ENCODE assay signal across 10 mouse cellular contexts in genomic region chr9:103090116-103090875, GRCm38 (mm10). TPM values are rescaled to one million over a fixed set of nuclear protein-coding genes. Genes with fewer than 3 reads are reported as not detected.
A peak's percentile ranks its signal among the peaks of the same experiment; 100 is the strongest.
DNase-seq lines count a peak whose midpoint lies in the region; ATAC-seq lines count a peak whose summit lies in the region.
"Had no signal": no experiment of that assay in that cellular context is flagged by ENCODE, and none has a peak within 500 bp of the region (broad histone marks: within the 10 kb centered on the region; RNA-seq: fewer than 3 reads in every experiment).

No protein-coding gene starts in this region.

- peak overlapping the region; percentile 34 for H3K4me2 ChIP-seq in intestine, embryonic 16.5 days (ENCODE audit: low read depth, low read length)
- peak overlapping the region; percentile 31 for H3K4me2 ChIP-seq in liver, embryonic 15.5 days
- H3K4me2 ChIP-seq in midbrain, embryonic 14.5 days (ENCODE audit: low read length): no peak overlapping the region
- H3K4me2 ChIP-seq: heart, embryonic 15.5 days; limb, embryonic 13.5 days had no signal

- H3K27me3 ChIP-seq in intestine, embryonic 16.5 days (replicated peaks; ENCODE audit: control insufficient read depth, insufficient read depth, low read length): no peaks in the 10 kb centered on the region
- H3K27me3 ChIP-seq in liver, embryonic 15.5 days: no peaks in the 10 kb centered on the region; the same call in none of the 2 replicates
- no peaks in the 10 kb centered on the region for H3K27me3 ChIP-seq in midbrain, embryonic 14.5 days (ENCODE audit: control insufficient read depth, insufficient read depth, low read length)
- H3K27me3 ChIP-seq: limb, embryonic 13.5 days had no signal

- H3K4me1 ChIP-seq in intestine, embryonic 16.5 days (ENCODE audit: control insufficient read depth, insufficient read depth, low read length): peaks cover 16% of the 10 kb centered on the region
- peaks cover 25% of the 10 kb centered on the region for H3K4me1 ChIP-seq in liver, embryonic 15.5 days (replicated peaks)
- no peaks in the 10 kb centered on the region for H3K4me1 ChIP-seq in midbrain, embryonic 14.5 days (ENCODE audit: control insufficient read depth, insufficient read depth, low read length)

- 43% methylated on average over 9 of the region's 9 CpGs for WGBS in intestine, embryonic 16.5 days
- 34% methylated on average over 9 of the region's 9 CpGs for WGBS in liver, embryonic 15.5 days (ENCODE audit: insufficient replicate concordance)
- WGBS in midbrain, embryonic 14.5 days: 87% methylated on average over 9 of the region's 9 CpGs

- no peaks in the 10 kb centered on the region for H3K36me3 ChIP-seq in intestine, embryonic 16.5 days (ENCODE audit: control insufficient read depth, insufficient read depth, low read length)
- H3K36me3 ChIP-seq in liver, embryonic 15.5 days (replicated peaks): no peaks in the 10 kb centered on the region
- H3K36me3 ChIP-seq in midbrain, embryonic 14.5 days (ENCODE audit: control insufficient read depth, insufficient read depth, low read length): no peaks in the 10 kb centered on the region
- H3K36me3 ChIP-seq: heart, embryonic 15.5 days; limb, embryonic 13.5 days had no signal

- H3K9ac ChIP-seq in intestine, embryonic 16.5 days (ENCODE audit: low read depth, low read length): no peak overlapping the region
- H3K9ac ChIP-seq in liver, embryonic 15.5 days: no peak overlapping the region
- H3K9ac ChIP-seq in midbrain, embryonic 14.5 days (replicated peaks; ENCODE audit: low read length): no peak overlapping the region
- H3K9ac ChIP-seq: heart, embryonic 15.5 days; limb, embryonic 13.5 days had no signal

- peak; percentile 71 for DNase-seq in urinary bladder, postnatal 14 days (ENCODE audit: low spot score)
- no peak for DNase-seq in urinary bladder, postnatal 25 days (ENCODE audit: low spot score)
- DNase-seq in adrenal gland, adult 18-20 months (ENCODE audit: low spot score in 2 of 2): no peak
- DNase-seq in midbrain, embryonic 14.5 days: no peak
- no peak for DNase-seq in thymus, postnatal 10 days (ENCODE audit: low spot score in 2 of 2)
- DNase-seq in thymus, postnatal 25 days: no peak

- peak overlapping the region; percentile 85 for H3K27ac ChIP-seq in intestine, embryonic 16.5 days (ENCODE audit: low read length)
- H3K27ac ChIP-seq in liver, embryonic 15.5 days (replicated peaks): peak overlapping the region; percentile 38
- no peak overlapping the region for H3K27ac ChIP-seq in midbrain, embryonic 14.5 days (replicated peaks; ENCODE audit: low read depth, low read length)
- H3K27ac ChIP-seq: heart, embryonic 15.5 days; limb, embryonic 13.5 days had no signal

- no peak overlapping the region for H3K4me3 ChIP-seq in intestine, embryonic 16.5 days (ENCODE audit: low read length)
- H3K4me3 ChIP-seq in liver, embryonic 15.5 days (replicated peaks): no peak overlapping the region
- H3K4me3 ChIP-seq in midbrain, embryonic 14.5 days (replicated peaks; ENCODE audit: low read depth, low read length): no peak overlapping the region
- H3K4me3 ChIP-seq: heart, embryonic 15.5 days; limb, embryonic 13.5 days had no signal

- no peaks in the 10 kb centered on the region for H3K9me3 ChIP-seq in intestine, embryonic 16.5 days (ENCODE audit: control insufficient read depth, low read length)
- no peaks in the 10 kb centered on the region for H3K9me3 ChIP-seq in liver, embryonic 15.5 days (replicated peaks)
- H3K9me3 ChIP-seq in midbrain, embryonic 14.5 days (ENCODE audit: control insufficient read depth, low read length): no peaks in the 10 kb centered on the region
- H3K9me3 ChIP-seq: heart, embryonic 15.5 days; limb, embryonic 13.5 days had no signal

- peak; percentile 92 for ATAC-seq in intestine, embryonic 16.5 days
- ATAC-seq in liver, embryonic 15.5 days (ENCODE audit: insufficient read depth): peak; percentile 68
- ATAC-seq in midbrain, embryonic 14.5 days (ENCODE audit: low FRiP score, low TSS enrichment): no peak

RNA-seq across cellular contexts. Expression of gene Rab6b, which starts 21.3 kb away (rescaled TPM):
- 4.5 TPM in 2 replicates for polyA plus RNA-seq in intestine, embryonic 16.5 days (2015; fragmentation: Nextera tagmentation; extraction: Ambion mirVana)
- polyA plus RNA-seq in liver, embryonic 15.5 days (2015; fragmentation: Nextera tagmentation; extraction: Ambion mirVana): 0.18 and 0.30 TPM in 2 replicates
- 1 to 10 TPM; 3.0 to 8.4 TPM for total RNA-seq in adrenal gland, adult 18-20 months (2021)
- polyA plus RNA-seq in midbrain, embryonic 14.5 days (2014; fragmentation: Nextera tagmentation; extraction: Ambion mirVana): 64.2 and 93.4 TPM in 2 replicates

Comparison
In these comparisons a context has a peak if more than half of its experiments do, and no peak if none do; other contexts are left out.
1. RNA of gene Rab6b, which starts 21.3 kb away (polyA plus RNA-seq): 64.2 to 93.4 TPM in midbrain, embryonic 14.5 days; 4.5 TPM in intestine, embryonic 16.5 days and 0.18 to 0.30 TPM in liver, embryonic 15.5 days; every median in the first group is over 10 times any median in the second.